Mouse (Mus musculus): ENCODE measurements around the gene Zdhhc20. TPM values are rescaled to one million over a fixed set of nuclear protein-coding genes. Genes with fewer than 3 reads are reported as not detected.
"Not testable (repeated sequence)": the region's sequence is repeated elsewhere in the genome, so short reads cannot be mapped to it uniquely, and the experiment has no call there.

Zdhhc20 gene
- total and polyA plus RNA-seq, 3 experiments = 4.6 to 11.4 TPM; not detected in 1

GRCm38 (mm10) chr14:57896882-57897281, 6.8 kb upstream of the Zdhhc20 start:
- no peak for TF ChIP-seq MAZ (IDR thresholded peaks at IDR 0.05; ENCODE audit: low read depth, low read length)
- TF ChIP-seq MXI1 (IDR thresholded peaks at IDR 0.05; ENCODE audit: low read depth, low read length) = no peak
- TF ChIP-seq POLR2AphosphoS5 (IDR thresholded peaks at IDR 0.05; ENCODE audit: borderline replicate concordance, low read depth, low read length) = no peak
- TF ChIP-seq EP300 (IDR thresholded peaks at IDR 0.05; ENCODE audit: low read depth in 1 of 2, low read length in 2 of 2) = no peak
- Histone ChIP-seq H3K79me2 (ENCODE audit: control insufficient read depth, insufficient read depth, low read length, poor library complexity) (no peaks in the 10 kb centered on the region), H3K27me3 (ENCODE audit: control insufficient read depth in 1 of 2, insufficient read depth in 2 of 2, low read length in 2 of 2) (peaks cover 0 to 3% of the 10 kb centered on the region in 2 experiments; a peak in 1 of 4 replicates), H3K9me3 (replicated peaks; ENCODE audit: insufficient read depth, low read length) (no peaks in the 10 kb centered on the region; the same call in 1 of the 2 replicates), H3K27ac (ENCODE audit: control insufficient read depth, low read depth, low read length) (no peak overlapping the region), H3K4me3 (ENCODE audit: control insufficient read depth in 1 of 2, insufficient read depth in 1 of 2, low read depth in 2 of 2, low read length in 2 of 2) (no peak overlapping the region), H3K4me1 (ENCODE audit: control insufficient read depth in 1 of 2, insufficient read depth in 2 of 2, low read length in 2 of 2) (peaks cover 0 to 8% of the 10 kb centered on the region in 2 experiments; a peak in 3 of 4 replicates), H3K36me3 (ENCODE audit: control insufficient read depth in 1 of 2, insufficient read depth in 2 of 2, low read length in 2 of 2) (peaks cover 0 to 5% of the 10 kb centered on the region in 2 experiments; a peak in 2 of 4 replicates), H3K9ac (ENCODE audit: control insufficient read depth, low read depth, low read length, poor library complexity, severe bottlenecking) (no peak overlapping the region)
- DNase-seq (ENCODE audit: low read depth, low spot score) = peak; percentile 31

GRCm38 (mm10) chr14:57896088-57896871, 6.2 kb upstream of the Zdhhc20 start:
- not testable (repeated sequence) for H3K27me3 ChIP-seq (ENCODE audit: control insufficient read depth in 1 of 2, insufficient read depth in 2 of 2, low read length in 2 of 2); H3K4me3 ChIP-seq (ENCODE audit: control insufficient read depth in 1 of 2, insufficient read depth in 1 of 2, low read depth in 2 of 2, low read length in 2 of 2); H3K79me2 ChIP-seq (ENCODE audit: control insufficient read depth, insufficient read depth, low read length, poor library complexity); H3K4me1 ChIP-seq (ENCODE audit: control insufficient read depth in 1 of 2, insufficient read depth in 2 of 2, low read length in 2 of 2); H3K27ac ChIP-seq (ENCODE audit: control insufficient read depth, low read depth, low read length); H3K9me3 ChIP-seq (replicated peaks; ENCODE audit: insufficient read depth, low read length); H3K9ac ChIP-seq (ENCODE audit: control insufficient read depth, low read depth, low read length, poor library complexity, severe bottlenecking); H3K36me3 ChIP-seq (ENCODE audit: control insufficient read depth in 1 of 2, insufficient read depth in 2 of 2, low read length in 2 of 2); DNase-seq (ENCODE audit: low read depth, low spot score)

DNA sequence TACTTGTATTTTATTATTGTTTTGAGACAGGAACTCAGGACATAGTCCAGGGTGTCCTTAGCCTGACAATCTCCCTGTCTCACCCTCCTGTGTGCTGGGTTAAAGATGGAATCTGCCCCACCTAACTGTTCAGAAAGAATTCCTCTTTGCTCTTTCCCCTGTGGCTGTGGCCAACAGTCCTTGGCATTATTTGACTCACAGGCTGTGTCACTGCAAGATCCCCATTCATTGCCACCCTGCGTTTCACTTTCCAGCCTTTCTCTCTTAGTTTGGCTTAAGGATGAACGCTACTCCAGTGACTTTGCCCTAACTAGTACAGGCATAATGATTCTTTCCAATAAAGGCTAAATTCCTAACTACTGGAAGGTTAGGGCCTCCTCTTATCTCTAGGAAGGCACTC, 4.3 kb upstream of the Zdhhc20 start:
- H3K9ac ChIP-seq (ENCODE audit: control insufficient read depth, low read depth, low read length, poor library complexity, severe bottlenecking) = no peak overlapping the region
- no peak for TF ChIP-seq CHD2 (IDR thresholded peaks at IDR 0.05; ENCODE audit: low read length)
- no peak for TF ChIP-seq ZC3H11A (IDR thresholded peaks at IDR 0.05; ENCODE audit: low read depth, low read length)
- TF ChIP-seq USF1 (IDR thresholded peaks at IDR 0.05; ENCODE audit: low read depth, low read length) = no peak
- no peak for TF ChIP-seq RAD21 (IDR thresholded peaks at IDR 0.05; ENCODE audit: low read depth, low read length)
- no peak for TF ChIP-seq NELFE (IDR thresholded peaks at IDR 0.05; ENCODE audit: low read depth, low read length)
- no peak for TF ChIP-seq POLR2A (IDR thresholded peaks at IDR 0.05; ENCODE audit: control insufficient read depth in 1 of 2, insufficient read depth in 1 of 2, low read depth in 1 of 2, low read length in 2 of 2, poor library complexity in 1 of 2)
- DNase-seq (ENCODE audit: low read depth, low spot score) = no peak

More for the DNA sequence above, 4.3 kb upstream of the Zdhhc20 start:
- Histone ChIP-seq H3K27ac (ENCODE audit: control insufficient read depth, low read depth, low read length) (no peak overlapping the region), H3K27me3 (ENCODE audit: control insufficient read depth in 1 of 2, insufficient read depth in 2 of 2, low read length in 2 of 2) (peaks cover 0 to 3% of the 10 kb centered on the region in 2 experiments; a peak in 1 of 4 replicates), H3K79me2 (ENCODE audit: control insufficient read depth, insufficient read depth, low read length, poor library complexity) (peaks cover 4% of the 10 kb centered on the region), H3K9me3 (replicated peaks; ENCODE audit: insufficient read depth, low read length) (no peaks in the 10 kb centered on the region; the same call in 1 of the 2 replicates), H3K4me1 (ENCODE audit: control insufficient read depth in 1 of 2, insufficient read depth in 2 of 2, low read length in 2 of 2) (peaks cover 0 to 8% of the 10 kb centered on the region in 2 experiments; a peak in 3 of 4 replicates), H3K36me3 (ENCODE audit: control insufficient read depth in 1 of 2, insufficient read depth in 2 of 2, low read length in 2 of 2) (peaks cover 0 to 5% of the 10 kb centered on the region in 2 experiments; a peak in 2 of 4 replicates), H3K4me3 (ENCODE audit: control insufficient read depth in 1 of 2, insufficient read depth in 1 of 2, low read depth in 2 of 2, low read length in 2 of 2) (no peak overlapping the region)

All from MEL (cell line).